Mouse (Mus musculus) midbrain, embryonic 14.5 days (tissue): ENCODE measurements around the gene Wipf2. TPM values are rescaled to one million over a fixed set of nuclear protein-coding genes. Genes with fewer than 3 reads are reported as not detected.

ENCODE experiments used
- ATAC-seq: fragments of 200-750 bp; cut with Nextera tagmentation; 2 replicates; pipeline ENCODE4 v1.8.0; 2017; ENCODE audit warnings: moderate number of reproducible peaks, moderate library complexity; ENCODE audit not compliant: low FRiP score, low TSS enrichment
- DNase-seq: peaks from one replicate; pipeline ENCODE4 v3.0.0-alpha.2; 2015
- H3K27ac ChIP-seq: fragments of 300-500 bp; sonication (generic); replicated peaks from 2 replicates; pipeline ENCODE4 v1.5.1; 2014; ENCODE audit warnings: mild to moderate bottlenecking, low read depth, low read length, moderate library complexity
- H3K27me3 ChIP-seq: fragments of 300-500 bp; sonication (generic); 2 replicates; pipeline ENCODE4 v1.6.1; 2014; ENCODE audit warnings: low read length, control low read depth, mixed read lengths; ENCODE audit not compliant: control insufficient read depth, insufficient read depth
- H3K36me3 ChIP-seq: fragments of 300-500 bp; sonication (generic); 2 replicates; pipeline ENCODE4 v1.6.1; 2014; ENCODE audit warnings: low read length, control low read depth; ENCODE audit not compliant: control insufficient read depth, insufficient read depth
- H3K4me1 ChIP-seq: fragments of 300-500 bp; sonication (generic); 2 replicates; pipeline ENCODE4 v1.6.1; 2014; ENCODE audit warnings: mild to moderate bottlenecking, antibody characterized with exemption, low read length, control low read depth; ENCODE audit not compliant: control insufficient read depth, insufficient read depth
- H3K4me2 ChIP-seq: fragments of 300-500 bp; sonication (generic); 2 replicates; pipeline ENCODE4 v1.6.1; 2014; ENCODE audit warnings: mild to moderate bottlenecking, low read length, moderate library complexity
- H3K4me3 ChIP-seq: fragments of 300-500 bp; sonication (generic); replicated peaks from 2 replicates; pipeline ENCODE4 v1.5.1; 2014; ENCODE audit warnings: low read depth, low read length
- H3K9ac ChIP-seq: fragments of 300-500 bp; sonication (generic); replicated peaks from 2 replicates; pipeline ENCODE4 v1.6.1; 2014; ENCODE audit warnings: mild to moderate bottlenecking, low read length, moderate library complexity
- H3K9me3 ChIP-seq: fragments of 300-500 bp; sonication (generic); 2 replicates; pipeline ENCODE4 v1.6.1; 2016; ENCODE audit warnings: low read length, control low read depth, mixed read lengths; ENCODE audit not compliant: control insufficient read depth
- WGBS: fragments of 180-500 bp; shearing (Covaris S2); extraction: QIAGEN DNeasy Blood & Tissue Kit; methylation state at CpG from one replicate; pipeline ENCODE4 v1.1.7; 2014; 5-methylcytosine and 5-hydroxymethylcytosine counted together
- polyA plus RNA-seq: library from polyadenylated mRNA; unstranded; fragments of >200 nt; fragmentation: Nextera tagmentation; extraction: Ambion mirVana; gene quantifications from 2 replicates; pipeline ENCODE4 v1.2.1, GENCODE M21; 2014

The Wipf2 gene
- polyA plus RNA-seq, 1 experiment from 2014 or later = 5.4 TPM

DNA sequence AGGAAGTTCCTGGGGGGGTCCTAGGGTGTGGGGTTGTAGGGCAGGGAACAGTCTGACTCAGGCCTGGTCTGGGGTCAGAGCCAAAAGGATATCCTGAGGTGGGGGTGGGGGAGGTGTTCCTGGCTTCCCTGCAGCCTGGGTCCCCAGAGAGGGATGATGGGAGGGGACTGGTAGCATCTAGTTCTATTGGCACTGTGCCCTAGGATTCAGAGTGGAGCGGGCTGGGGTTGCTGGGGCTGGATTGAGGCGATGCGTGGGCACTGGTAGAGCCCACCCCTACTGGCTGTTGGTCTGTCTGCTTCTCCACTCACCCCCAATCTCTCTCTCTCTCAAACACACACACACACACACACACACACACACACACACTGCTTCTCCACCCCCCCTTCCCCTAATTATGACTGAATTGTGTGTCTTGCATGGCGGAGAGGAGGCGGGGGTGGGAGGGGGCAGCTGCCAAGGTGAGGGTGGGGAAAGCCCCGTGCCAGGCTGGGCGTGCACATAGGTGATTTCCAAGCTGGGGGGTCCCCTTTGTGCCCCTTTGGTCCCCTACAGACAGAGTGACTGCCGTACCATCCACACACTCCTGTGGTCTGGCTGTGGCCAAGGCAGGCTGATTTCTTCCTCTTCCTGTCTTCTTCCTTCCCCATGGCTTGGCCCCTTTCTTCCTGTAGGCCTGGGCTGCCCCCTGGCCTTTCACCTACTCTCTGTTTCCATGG, 79.6 kb downstream of the Wipf2 start:
- H3K27me3 ChIP-seq = no peaks in the 10 kb centered on the region
- ATAC-seq (no peak), DNase-seq (peak; percentile 72)
- peak overlapping the region; percentile 86 for H3K27ac ChIP-seq
- no peak overlapping the region for H3K9ac ChIP-seq
- H3K4me3 ChIP-seq = no peak overlapping the region
- H3K4me2 ChIP-seq = no peak overlapping the region
- H3K36me3 ChIP-seq = no peaks in the 10 kb centered on the region
- WGBS = 73% methylated on average over 8 of the region's 8 CpGs
- no peaks in the 10 kb centered on the region for H3K9me3 ChIP-seq
- H3K4me1 ChIP-seq = peaks cover 26% of the 10 kb centered on the region

DNA sequence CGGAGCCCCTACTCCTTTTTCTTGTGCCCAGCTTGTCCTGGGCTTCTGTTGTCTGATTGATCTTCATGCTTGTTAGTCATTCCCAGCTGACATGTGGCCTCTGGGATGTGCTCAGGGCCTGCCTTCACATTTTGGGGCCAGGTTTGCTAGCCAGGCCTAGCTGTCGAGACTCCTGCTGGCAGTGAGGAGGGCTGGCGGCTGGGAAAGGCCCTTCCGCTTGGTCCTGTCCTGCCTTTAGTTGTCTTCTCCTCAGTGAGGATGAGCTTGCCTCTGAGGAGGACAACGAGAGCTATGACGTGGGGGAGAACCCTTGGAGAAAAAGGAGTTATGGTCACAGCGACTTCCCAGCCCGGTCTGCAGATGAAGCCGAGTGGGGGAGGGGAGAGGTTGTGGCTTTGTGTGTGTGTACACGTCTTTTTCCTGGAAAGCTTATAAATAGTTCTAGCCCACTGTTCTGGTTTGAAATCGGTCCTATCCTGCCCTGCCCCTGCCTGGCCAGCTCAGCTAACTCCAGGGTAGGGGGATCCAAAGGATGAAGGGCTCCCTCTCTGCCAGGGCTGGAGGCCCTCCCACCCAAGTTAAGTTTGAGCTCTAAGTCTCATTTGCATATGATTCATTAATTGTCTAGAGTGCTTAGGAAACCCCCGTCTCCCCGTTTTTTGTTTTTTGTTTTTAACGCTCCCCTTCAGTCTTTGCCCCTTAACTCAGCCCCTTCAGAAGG, 80.5 kb downstream of the Wipf2 start:
- no peak overlapping the region for H3K9ac ChIP-seq
- 0 out of 2 replicates have a peak overlapping the region, but pooled peaks have one; percentile 52 for H3K27ac ChIP-seq
- no peaks in the 10 kb centered on the region for H3K27me3 ChIP-seq
- no peak overlapping the region for H3K4me2 ChIP-seq
- DNase-seq (no peak), ATAC-seq (no peak)
- WGBS = 32% methylated on average over 14 of the region's 14 CpGs
- no peaks in the 10 kb centered on the region for H3K9me3 ChIP-seq
- peaks cover 20% of the 10 kb centered on the region for H3K4me1 ChIP-seq
- no peak overlapping the region for H3K4me3 ChIP-seq
- no peaks in the 10 kb centered on the region for H3K36me3 ChIP-seq

DNA sequence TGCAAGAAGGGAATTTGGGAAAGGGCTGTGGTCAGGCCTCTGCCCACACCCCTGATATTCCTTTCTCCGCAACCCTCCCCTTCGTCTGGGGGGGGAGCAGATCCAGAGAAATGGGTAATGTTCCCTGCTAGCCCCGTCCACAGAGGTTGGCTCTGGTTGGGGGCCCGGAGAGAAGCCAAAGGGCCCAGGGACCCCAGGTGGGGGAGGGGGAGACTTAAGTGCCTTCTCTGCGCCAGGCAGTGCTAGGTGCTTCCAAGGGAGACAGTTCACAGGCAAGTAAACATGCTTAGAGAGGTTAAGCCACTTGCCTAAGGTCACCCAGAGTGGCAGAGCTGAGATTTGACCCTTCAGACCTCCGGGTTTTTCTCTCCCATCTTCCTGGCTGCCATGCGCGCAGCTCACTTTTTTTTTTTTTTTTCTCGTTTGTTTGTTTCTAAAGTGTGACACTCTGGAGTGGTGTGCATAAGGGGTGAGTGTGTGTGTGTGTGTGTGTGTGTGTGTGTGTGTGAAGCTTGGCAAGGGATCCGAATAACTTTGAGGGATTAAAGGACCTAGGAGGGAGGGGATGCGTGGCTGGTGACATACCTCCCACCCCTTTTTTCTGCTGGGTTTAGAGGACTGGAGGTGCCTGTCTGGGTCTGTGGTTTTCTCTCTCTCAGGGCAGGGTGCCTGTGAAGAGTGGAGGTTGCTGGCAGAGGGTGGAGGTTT, 81.6 kb downstream of the Wipf2 start:
- Histone ChIP-seq H3K27me3 (no peaks in the 10 kb centered on the region), H3K4me2 (no peak overlapping the region), H3K9me3 (no peaks in the 10 kb centered on the region), H3K4me3 (no peak overlapping the region), H3K9ac (no peak overlapping the region), H3K27ac (0 out of 2 replicates have a peak overlapping the region, but pooled peaks have one; percentile 9), H3K4me1 (peaks cover 20% of the 10 kb centered on the region), H3K36me3 (no peaks in the 10 kb centered on the region)
- no peak for ATAC-seq
- 30% methylated on average over 10 of the region's 11 CpGs for WGBS
- no peak for DNase-seq

DNA sequence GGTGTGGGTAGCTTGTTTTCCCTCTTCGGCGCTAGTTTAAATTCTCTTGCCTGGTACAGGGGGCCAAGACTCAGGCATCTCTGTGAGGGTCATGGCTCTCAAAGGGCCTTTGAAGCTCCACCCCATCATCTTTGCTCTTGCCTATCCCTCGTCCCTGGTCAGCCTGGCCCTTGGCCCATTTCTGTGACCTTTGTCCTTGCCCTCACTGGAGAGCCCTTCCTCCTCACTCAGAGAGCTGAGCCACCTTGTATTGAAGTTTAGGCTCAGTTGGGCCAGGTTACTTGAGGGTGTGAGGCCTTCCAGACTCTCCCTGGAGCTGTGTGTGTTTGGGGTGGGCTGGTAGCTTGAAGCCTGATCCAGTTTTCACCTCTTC, 82.2 kb downstream of the Wipf2 start:
- Histone ChIP-seq H3K9ac (no peak overlapping the region), H3K4me1 (peaks cover 17% of the 10 kb centered on the region), H3K27ac (no peak overlapping the region), H3K4me3 (no peak overlapping the region), H3K4me2 (no peak overlapping the region), H3K9me3 (no peaks in the 10 kb centered on the region), H3K27me3 (no peaks in the 10 kb centered on the region), H3K36me3 (no peaks in the 10 kb centered on the region)
- ATAC-seq = no peak
- 58% methylated on average over 3 of the region's 3 CpGs for WGBS
- no peak for DNase-seq

DNA sequence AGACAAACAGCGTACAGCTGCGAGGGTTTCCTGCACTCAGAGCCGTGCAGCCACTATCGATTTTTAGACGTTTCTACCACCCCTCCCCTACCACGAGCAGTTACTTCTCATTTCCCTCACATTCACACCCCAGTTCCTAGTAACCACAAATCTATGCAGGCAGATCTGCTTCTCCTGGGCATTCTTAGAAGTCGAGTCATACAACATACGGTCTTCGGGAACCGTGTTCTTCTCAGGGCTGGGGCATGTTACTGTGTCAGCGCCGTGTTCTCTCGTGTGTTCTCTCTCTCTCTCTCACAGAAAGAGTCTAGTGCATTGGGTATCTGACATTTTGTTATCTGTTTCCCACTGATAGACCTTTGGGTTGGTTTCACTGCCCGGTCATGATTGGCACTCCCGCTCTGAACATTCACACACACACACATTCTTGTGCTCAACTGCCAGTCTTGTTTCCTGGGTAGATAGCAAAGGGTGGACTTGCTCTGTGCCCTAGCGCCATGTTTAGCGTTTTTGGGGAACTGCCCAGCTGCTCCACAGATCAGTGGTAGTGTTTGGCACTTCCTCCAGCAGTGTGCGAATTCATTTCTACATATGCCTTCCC, 84.6 kb downstream of the Wipf2 start:
- Histone ChIP-seq H3K27me3 (no peaks in the 10 kb centered on the region), H3K4me1 (peaks cover 7% of the 10 kb centered on the region; the same call in 1 of the 2 replicates), H3K9ac (no peak overlapping the region), H3K4me3 (no peak overlapping the region), H3K4me2 (no peak overlapping the region), H3K9me3 (no peaks in the 10 kb centered on the region), H3K27ac (no peak overlapping the region), H3K36me3 (no peaks in the 10 kb centered on the region)
- DNase-seq = no peak
- WGBS = 91% methylated on average over 18 of the region's 18 CpGs
- ATAC-seq = no peak

DNA sequence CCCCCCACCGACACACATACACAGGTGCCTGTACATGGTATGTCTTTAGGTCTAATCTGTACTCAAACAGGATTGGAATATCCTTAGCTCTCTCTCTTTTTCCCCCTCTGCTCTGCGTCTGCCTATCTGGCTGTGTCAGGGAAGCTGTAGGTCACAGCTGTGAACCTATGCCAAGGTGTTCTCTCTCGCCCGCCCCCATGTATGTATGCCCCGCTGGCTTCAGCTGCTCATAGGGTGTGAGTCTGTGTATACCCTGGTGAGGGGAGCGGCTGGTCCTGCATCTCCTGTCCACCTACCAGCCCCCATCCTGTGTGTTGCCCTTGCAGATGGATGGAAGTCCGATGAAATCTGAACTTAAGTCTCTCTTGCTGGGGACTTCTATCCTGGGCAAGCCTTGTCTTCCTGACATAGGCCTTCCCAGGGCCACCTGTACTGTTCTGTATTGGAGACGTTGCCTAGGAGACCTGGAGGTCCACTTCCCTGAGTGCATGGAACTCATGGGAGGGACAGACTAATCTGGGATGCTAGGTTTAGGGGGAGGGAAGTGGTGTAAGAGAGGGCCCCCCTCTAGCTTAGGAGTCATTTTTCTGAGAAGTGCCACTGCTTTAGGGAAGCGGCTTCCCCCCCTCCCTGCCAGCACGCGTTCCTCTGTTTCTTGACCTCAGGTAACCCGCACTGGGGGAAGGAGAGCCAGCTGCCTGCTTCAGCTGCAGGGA, 86.0 kb downstream of the Wipf2 start:
- H3K27me3 ChIP-seq = no peaks in the 10 kb centered on the region
- no peak overlapping the region for H3K27ac ChIP-seq
- H3K36me3 ChIP-seq = no peaks in the 10 kb centered on the region
- H3K4me1 ChIP-seq = peaks cover 14% of the 10 kb centered on the region
- ATAC-seq (no peak), DNase-seq (no peak)
- no peak overlapping the region for H3K9ac ChIP-seq
- no peaks in the 10 kb centered on the region for H3K9me3 ChIP-seq
- no peak overlapping the region for H3K4me2 ChIP-seq
- no peak overlapping the region for H3K4me3 ChIP-seq
- WGBS = 60% methylated on average over 12 of the region's 12 CpGs

DNA sequence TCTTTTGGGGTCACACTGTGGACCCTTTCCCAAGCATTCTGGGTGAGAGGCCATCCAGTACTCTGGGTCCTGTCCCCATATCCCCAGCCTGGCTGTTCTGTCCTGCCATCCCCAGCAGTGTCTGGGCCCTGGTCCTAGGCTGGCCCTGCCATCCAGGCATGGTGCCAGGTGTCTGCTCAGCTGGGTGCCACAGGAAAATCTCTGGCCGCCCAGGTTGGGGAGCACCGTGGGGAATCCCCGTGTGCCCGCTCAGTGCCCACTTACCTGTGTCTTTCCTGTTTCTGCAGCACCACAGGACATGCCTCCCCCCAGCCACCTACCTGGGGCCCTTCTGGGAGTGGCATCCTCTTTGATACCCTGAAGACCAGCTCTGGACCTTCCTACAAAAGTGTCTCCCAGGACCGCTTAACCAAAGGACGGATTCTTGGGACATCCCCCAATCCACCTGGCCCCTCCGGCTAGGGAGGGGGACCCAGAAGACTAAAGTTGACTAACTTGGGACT, 86.6 kb downstream of the Wipf2 start:
- WGBS = 80% methylated on average over 7 of the region's 7 CpGs
- Histone ChIP-seq H3K4me2 (no peak overlapping the region), H3K9me3 (no peaks in the 10 kb centered on the region), H3K4me1 (peaks cover 20% of the 10 kb centered on the region), H3K27me3 (no peaks in the 10 kb centered on the region), H3K27ac (no peak overlapping the region), H3K9ac (no peak overlapping the region), H3K36me3 (no peaks in the 10 kb centered on the region), H3K4me3 (no peak overlapping the region)
- no peak for ATAC-seq
- DNase-seq = no peak

DNA sequence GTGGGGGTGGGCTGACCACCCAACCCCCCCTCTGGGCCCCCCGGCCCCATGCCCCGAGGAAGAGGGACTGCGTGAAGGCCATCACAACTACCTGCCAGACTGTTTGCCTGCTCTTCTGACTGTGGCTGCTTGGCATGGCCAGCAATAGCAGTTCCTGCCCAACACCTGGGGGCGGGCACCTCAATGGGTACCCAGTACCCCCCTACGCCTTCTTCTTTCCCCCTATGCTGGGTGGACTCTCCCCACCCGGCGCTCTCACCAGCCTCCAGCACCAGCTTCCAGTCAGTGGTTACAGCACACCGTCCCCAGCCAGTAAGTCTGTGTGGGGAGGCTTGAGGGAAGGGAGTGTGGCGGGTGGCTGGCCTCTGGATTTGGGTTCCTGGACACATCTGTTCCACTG, 87.0 kb downstream of the Wipf2 start:
- H3K27me3 ChIP-seq = no peaks in the 10 kb centered on the region
- no peak for DNase-seq
- 88% methylated on average over 9 of the region's 9 CpGs for WGBS
- H3K36me3 ChIP-seq = no peaks in the 10 kb centered on the region
- H3K4me1 ChIP-seq = peaks cover 24% of the 10 kb centered on the region
- no peak overlapping the region for H3K27ac ChIP-seq
- no peak overlapping the region for H3K4me3 ChIP-seq
- H3K4me2 ChIP-seq = no peak overlapping the region
- no peaks in the 10 kb centered on the region for H3K9me3 ChIP-seq
- H3K9ac ChIP-seq = no peak overlapping the region
- no peak for ATAC-seq
